Mouse (Mus musculus) layer of hippocampus, postnatal 10 days (tissue): ENCODE data around the gene Clstn1. TPM values are rescaled to one million over a fixed set of nuclear protein-coding genes. Genes with fewer than 3 reads are reported as not detected.

ENCODE experiments used
- microRNA-seq, 2 experiments: library from miRNA; unstranded; fragments of <30 nt; microRNA quantifications; one replicate each; pipeline ENCODE4 v1.2.0; 2021
- total RNA-seq, 2 experiments: library from RNA; stranded (reverse); gene quantifications; 2 replicates each; pipeline ENCODE4 v1.2.3; 2021

The Clstn1 gene
- total RNA-seq, 2 experiments from 2014 or later, result 726 TPM

Small RNA genes within 50 kb of the gene (microRNA-seq; reads per million reads assigned to microRNA genes)
- gene Mir5616 (0 to 0.45 reads per million in 2 experiments), gene Mir7023 (2.0 reads per million in 2 experiments)

Other genes with a start within 250 kb of the Clstn1 start
- gene Ube4b, start 159.7 kb upstream of the Clstn1 start, total RNA-seq, result 100 to 1,000 TPM; 113 to 119 TPM
- gene Rbp7, start 131.5 kb upstream of the Clstn1 start, total RNA-seq, result not detected
- gene Tmem274, start 109.1 kb upstream of the Clstn1 start, total RNA-seq, result not detected
- 1 to 10 TPM; 6.5 to 7.6 TPM for gene Nmnat1, start 101.3 kb upstream of the Clstn1 start, total RNA-seq
- gene Lzic, start 101.2 kb upstream of the Clstn1 start, total RNA-seq, result 10 to 100 TPM; 35.7 to 36.4 TPM
- 10 to 100 TPM; 75.4 to 82.9 TPM for gene Ctnnbip1, start 68.2 kb upstream of the Clstn1 start, total RNA-seq
- 10 to 100 TPM; 28.6 to 30.4 TPM for gene Pik3cd, start 116.1 kb downstream of the Clstn1 start, total RNA-seq
- gene Tmem201, start 151.6 kb downstream of the Clstn1 start, total RNA-seq, result 10 to 100 TPM; 66.7 to 66.8 TPM
- gene Slc25a33, start 187.8 kb downstream of the Clstn1 start, total RNA-seq, result 10 to 100 TPM; 28.4 to 30.7 TPM